Mouse (Mus musculus): ENCODE results near the gene Cog6.
A peak's percentile ranks its signal among the peaks of the same experiment; 100 is the strongest.

The Cog6 gene

DNA sequence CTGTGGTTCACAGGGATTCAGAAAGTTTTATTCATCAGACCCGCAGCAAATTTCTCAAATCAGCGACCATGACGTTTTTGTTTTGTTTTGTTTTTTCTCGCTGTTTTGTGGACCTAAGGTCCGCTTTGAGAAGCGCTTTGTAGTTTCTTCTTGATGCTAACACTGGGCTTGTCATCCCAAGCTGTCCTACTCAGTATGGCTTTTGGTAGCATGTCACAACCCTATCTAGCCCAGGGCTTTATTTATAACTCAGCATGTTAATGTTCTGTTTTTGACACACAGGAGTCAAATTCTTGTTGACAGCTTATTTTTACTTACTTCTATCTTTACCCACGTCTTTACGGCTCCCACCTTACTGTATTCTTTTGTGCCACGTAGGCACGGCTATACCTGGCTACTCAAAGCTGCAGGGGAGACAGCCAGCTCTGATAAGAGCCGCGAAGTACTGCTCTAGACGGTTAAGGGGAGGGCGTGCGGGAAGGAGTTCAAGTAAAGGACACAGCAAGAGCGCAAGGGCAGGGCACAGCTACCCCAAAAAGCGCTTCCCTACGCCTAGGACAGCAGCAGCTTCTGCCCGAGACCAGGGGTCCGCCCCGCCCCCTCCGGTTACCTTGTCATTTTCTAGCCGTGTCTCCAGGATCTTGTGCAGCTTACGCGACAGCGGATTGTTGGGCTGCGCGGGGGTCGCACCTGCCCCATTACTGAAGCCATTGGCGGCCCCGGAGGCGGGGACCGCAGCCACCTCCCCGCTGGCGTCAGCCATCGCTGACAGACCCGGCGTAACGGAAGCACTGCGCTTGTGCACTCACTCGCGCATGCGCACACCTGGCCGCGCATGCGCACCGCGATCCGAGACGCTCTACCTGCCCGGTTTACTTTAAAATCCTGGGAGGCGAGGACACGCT is at the start of gene Cog6:
TSS of gene Cog6 (minus strand) at position 802 of the 905 bp plus-strand sequence.
- Histone ChIP-seq H3K27me3 (ENCODE audit: insufficient read depth, low read length) (peaks cover 9% of the 10 kb centered on the region; the same call in 1 of the 2 replicates), H3K4me1 (replicated peaks; ENCODE audit: low read depth, low read length) (0 out of 2 replicates have a peak, but pooled peaks cover 7% of the 10 kb centered on the region), H3K36me3 (ENCODE audit: insufficient read depth, low read length) (peaks cover 17% of the 10 kb centered on the region), H3K9me3 (ENCODE audit: low read length) (no peaks in the 10 kb centered on the region), H3K4me3 (replicated peaks; ENCODE audit: low read length) (peak within 1 kb of the TSS; percentile 87)
- TF ChIP-seq POU5F1 (IDR thresholded peaks at IDR 0.05; ENCODE audit: borderline replicate concordance, low read length) (no peak), CTCF (conservative IDR thresholded peaks at IDR 0.05; ENCODE audit: low read length) (no peak), NANOG (IDR thresholded peaks at IDR 0.05; ENCODE audit: borderline replicate concordance, low read length) (no peak)

DNA sequence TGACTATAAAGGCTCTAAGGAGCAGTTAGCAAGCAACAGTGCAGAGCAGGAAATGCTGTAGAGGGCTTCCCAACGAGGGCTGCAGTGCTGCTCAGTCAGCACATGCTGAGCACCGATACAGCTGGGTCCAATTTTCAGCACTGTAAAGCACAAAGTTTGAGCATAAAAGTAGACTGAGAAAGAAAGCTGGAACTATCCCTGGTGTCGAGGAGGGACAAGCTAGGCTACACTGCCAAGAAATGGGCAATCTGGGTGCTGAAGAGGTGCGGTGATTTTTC is 49.0 kb upstream of the Cog6 start:
- H3K36me3 ChIP-seq (ENCODE audit: insufficient read depth, low read length): no peaks in the 10 kb centered on the region
- H3K4me1 ChIP-seq (replicated peaks; ENCODE audit: low read depth, low read length): peaks cover 3% of the 10 kb centered on the region; the same call in 1 of the 2 replicates
- H3K9me3 ChIP-seq (ENCODE audit: low read length): no peaks in the 10 kb centered on the region
- TF ChIP-seq CTCF (conservative IDR thresholded peaks at IDR 0.05; ENCODE audit: low read length) (no peak), POU5F1 (IDR thresholded peaks at IDR 0.05; ENCODE audit: borderline replicate concordance, low read length) (no peak), NANOG (IDR thresholded peaks at IDR 0.05; ENCODE audit: borderline replicate concordance, low read length) (no peak)
- H3K4me3 ChIP-seq (replicated peaks; ENCODE audit: low read length): no peak overlapping the region
- no peaks in the 10 kb centered on the region; the same call in 1 of the 2 replicates for H3K27me3 ChIP-seq (ENCODE audit: insufficient read depth, low read length)

DNA sequence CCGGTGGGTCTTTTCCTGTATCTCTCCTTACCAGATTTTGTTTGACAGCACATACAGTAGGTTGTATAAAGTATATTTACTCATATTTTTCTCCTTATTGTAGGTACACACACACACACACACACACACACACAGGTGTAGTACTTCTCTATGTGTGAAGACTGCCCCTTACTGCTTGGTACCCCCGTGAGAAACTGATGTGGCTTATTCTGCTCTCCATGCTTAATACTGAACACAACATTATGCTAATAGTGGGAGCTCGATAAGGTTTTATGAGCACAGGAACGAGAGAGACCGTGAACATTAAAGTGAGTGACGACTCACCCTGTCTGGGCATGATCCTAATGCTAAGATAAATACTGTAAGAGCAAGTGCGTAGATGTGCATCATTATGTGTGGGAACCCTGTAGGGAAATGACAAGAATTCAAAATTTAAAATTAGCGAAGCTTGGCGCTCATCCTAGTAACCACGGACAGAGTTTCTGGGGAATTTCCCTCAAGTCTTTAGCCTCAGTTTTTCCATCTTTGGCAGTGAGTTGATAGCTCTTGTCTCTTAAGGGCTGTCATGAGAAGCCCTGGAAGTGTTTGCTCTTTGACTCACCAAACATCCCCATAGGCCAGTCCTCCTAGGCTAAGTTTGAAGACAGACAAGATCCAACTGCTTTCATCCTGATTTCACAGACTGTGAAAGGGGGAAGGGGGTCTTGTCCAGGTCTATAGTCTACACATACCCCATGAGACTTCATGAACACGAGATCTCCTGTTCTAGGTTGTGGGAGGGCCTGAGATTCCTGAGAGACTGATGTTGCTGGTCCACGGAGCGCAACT is 48.4 kb upstream of the Cog6 start:
- H3K27me3 ChIP-seq (ENCODE audit: insufficient read depth, low read length): no peaks in the 10 kb centered on the region; the same call in 1 of the 2 replicates
- H3K36me3 ChIP-seq (ENCODE audit: insufficient read depth, low read length): no peaks in the 10 kb centered on the region
- H3K4me3 ChIP-seq (replicated peaks; ENCODE audit: low read length): no peak overlapping the region
- H3K9me3 ChIP-seq (ENCODE audit: low read length): no peaks in the 10 kb centered on the region
- H3K4me1 ChIP-seq (replicated peaks; ENCODE audit: low read depth, low read length): peaks cover 3% of the 10 kb centered on the region; the same call in 1 of the 2 replicates
- TF ChIP-seq POU5F1 (IDR thresholded peaks at IDR 0.05; ENCODE audit: borderline replicate concordance, low read length): no peak
- no peak for TF ChIP-seq CTCF (conservative IDR thresholded peaks at IDR 0.05; ENCODE audit: low read length)
- TF ChIP-seq NANOG (IDR thresholded peaks at IDR 0.05; ENCODE audit: borderline replicate concordance, low read length): no peak

DNA sequence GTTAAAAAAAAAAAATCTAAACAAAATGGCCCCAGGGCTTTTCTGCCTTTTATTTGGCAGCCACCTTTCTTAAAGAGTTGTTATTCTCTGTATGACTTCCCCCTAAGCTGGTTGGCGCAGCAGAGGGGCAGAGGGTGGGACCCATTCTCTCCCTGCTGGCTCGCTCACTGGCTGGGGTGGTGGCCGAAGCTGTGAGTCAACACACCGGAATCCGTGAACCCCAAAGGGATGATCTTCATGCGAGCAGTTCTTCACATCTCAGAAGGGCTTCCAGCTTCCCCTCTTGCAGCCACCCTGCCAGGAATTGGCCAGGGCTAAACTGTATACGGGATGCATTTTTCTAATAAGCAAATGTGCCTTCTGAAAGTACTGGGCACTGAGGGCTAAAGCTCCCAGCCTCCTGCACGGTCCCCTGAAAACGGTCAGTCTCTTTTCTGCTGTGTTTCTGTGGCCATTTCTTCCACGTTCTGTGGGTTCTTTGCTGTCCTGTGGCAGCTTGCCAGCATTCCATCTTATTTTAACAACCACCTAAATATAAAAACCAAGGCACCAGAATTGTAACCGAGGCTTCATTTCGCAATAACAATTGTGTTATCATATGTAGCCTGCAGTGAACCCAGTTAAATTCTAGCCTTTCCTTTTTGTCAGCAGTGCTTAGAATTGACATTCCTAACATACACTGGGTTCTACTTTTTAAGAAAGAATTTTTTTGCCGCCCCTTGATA is 46.5 kb upstream of the Cog6 start:
- Histone ChIP-seq H3K36me3 (ENCODE audit: insufficient read depth, low read length) (no peaks in the 10 kb centered on the region), H3K4me3 (replicated peaks; ENCODE audit: low read length) (no peak overlapping the region), H3K4me1 (replicated peaks; ENCODE audit: low read depth, low read length) (peaks cover 3% of the 10 kb centered on the region; the same call in 1 of the 2 replicates), H3K9me3 (ENCODE audit: low read length) (no peaks in the 10 kb centered on the region), H3K27me3 (ENCODE audit: insufficient read depth, low read length) (no peaks in the 10 kb centered on the region; the same call in 1 of the 2 replicates)
- TF ChIP-seq CTCF (conservative IDR thresholded peaks at IDR 0.05; ENCODE audit: low read length) (no peak), NANOG (IDR thresholded peaks at IDR 0.05; ENCODE audit: borderline replicate concordance, low read length) (no peak), POU5F1 (IDR thresholded peaks at IDR 0.05; ENCODE audit: borderline replicate concordance, low read length) (no peak)

DNA sequence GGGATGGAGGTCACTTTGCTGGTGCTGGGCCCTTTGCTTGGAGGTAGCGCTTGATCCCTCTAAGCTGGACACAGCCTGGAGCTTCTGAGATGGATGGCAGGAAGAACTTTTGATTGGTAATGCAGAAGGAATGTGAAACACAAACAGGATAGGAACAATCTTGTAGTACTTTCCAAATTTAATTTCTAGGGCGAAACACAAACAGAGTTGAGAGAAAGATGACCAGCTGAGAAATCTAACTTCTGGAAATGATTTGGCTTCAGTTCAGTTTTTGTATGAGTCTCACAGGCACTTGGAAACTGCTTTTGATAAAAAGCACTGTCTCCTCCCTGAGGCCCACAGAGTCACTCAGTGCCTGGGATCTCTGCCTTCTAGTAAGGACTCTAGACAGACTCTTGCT is 42.9 kb upstream of the Cog6 start:
- TF ChIP-seq NANOG (IDR thresholded peaks at IDR 0.05; ENCODE audit: borderline replicate concordance, low read length) (no peak), POU5F1 (IDR thresholded peaks at IDR 0.05; ENCODE audit: borderline replicate concordance, low read length) (no peak), CTCF (conservative IDR thresholded peaks at IDR 0.05; ENCODE audit: low read length) (no peak)
- no peaks in the 10 kb centered on the region for H3K36me3 ChIP-seq (ENCODE audit: insufficient read depth, low read length)
- peaks cover 3% of the 10 kb centered on the region; the same call in 1 of the 2 replicates for H3K4me1 ChIP-seq (replicated peaks; ENCODE audit: low read depth, low read length)
- H3K9me3 ChIP-seq (ENCODE audit: low read length): no peaks in the 10 kb centered on the region
- H3K27me3 ChIP-seq (ENCODE audit: insufficient read depth, low read length): no peaks in the 10 kb centered on the region
- no peak overlapping the region for H3K4me3 ChIP-seq (replicated peaks; ENCODE audit: low read length)

DNA sequence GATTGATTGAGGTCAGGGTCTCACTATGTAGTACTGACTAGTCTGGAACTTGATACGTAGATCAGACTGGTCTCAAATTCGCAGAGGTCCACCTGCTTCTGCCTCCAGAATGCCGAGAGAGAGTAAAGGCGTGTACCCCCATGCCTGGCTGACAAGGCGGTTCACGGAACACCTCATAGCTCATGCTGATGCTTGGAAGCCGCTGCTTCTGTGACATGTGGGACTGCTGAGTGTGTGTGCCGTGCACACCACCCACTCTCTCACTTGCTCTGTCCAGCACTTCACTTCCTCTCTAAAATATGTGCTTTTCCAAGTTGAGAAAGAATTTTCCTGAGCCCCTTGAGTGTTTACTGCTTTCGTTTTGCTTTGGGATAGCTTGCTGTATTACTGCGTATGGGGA is 39.4 kb upstream of the Cog6 start:
- Histone ChIP-seq H3K4me1 (replicated peaks; ENCODE audit: low read depth, low read length) (peaks cover 5% of the 10 kb centered on the region; the same call in 1 of the 2 replicates), H3K27me3 (ENCODE audit: insufficient read depth, low read length) (no peaks in the 10 kb centered on the region; the same call in 1 of the 2 replicates), H3K36me3 (ENCODE audit: insufficient read depth, low read length) (no peaks in the 10 kb centered on the region), H3K4me3 (replicated peaks; ENCODE audit: low read length) (no peak overlapping the region), H3K9me3 (ENCODE audit: low read length) (peaks cover 4% of the 10 kb centered on the region; the same call in 1 of the 2 replicates)
- TF ChIP-seq CTCF (conservative IDR thresholded peaks at IDR 0.05; ENCODE audit: low read length): no peak
- no peak for TF ChIP-seq NANOG (IDR thresholded peaks at IDR 0.05; ENCODE audit: borderline replicate concordance, low read length)
- no peak for TF ChIP-seq POU5F1 (IDR thresholded peaks at IDR 0.05; ENCODE audit: borderline replicate concordance, low read length)

DNA sequence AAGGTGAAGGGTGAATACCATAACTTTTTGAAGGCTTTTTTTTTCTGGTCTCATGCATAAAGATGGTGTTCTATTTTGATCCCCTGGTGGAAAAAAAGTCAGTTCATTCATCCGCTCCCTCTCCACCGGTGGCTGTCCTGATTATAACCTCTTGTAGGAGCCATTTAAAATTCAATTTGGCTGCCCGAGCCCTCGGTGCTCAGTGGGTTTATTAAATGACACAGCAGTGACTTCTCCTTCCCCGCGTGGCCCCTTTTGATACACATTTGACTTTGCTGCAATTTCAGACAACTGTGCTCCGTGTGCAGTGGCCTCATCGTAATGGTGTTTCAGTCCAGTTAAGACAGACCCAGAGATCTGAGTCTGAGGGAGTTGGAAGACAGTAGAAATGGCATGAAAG is 35.3 kb upstream of the Cog6 start:
- peaks cover 5% of the 10 kb centered on the region; the same call in 1 of the 2 replicates for H3K4me1 ChIP-seq (replicated peaks; ENCODE audit: low read depth, low read length)
- H3K9me3 ChIP-seq (ENCODE audit: low read length): peaks cover 4% of the 10 kb centered on the region; the same call in 1 of the 2 replicates
- no peaks in the 10 kb centered on the region for H3K36me3 ChIP-seq (ENCODE audit: insufficient read depth, low read length)
- TF ChIP-seq NANOG (IDR thresholded peaks at IDR 0.05; ENCODE audit: borderline replicate concordance, low read length): no peak
- no peak for TF ChIP-seq CTCF (conservative IDR thresholded peaks at IDR 0.05; ENCODE audit: low read length)
- no peak for TF ChIP-seq POU5F1 (IDR thresholded peaks at IDR 0.05; ENCODE audit: borderline replicate concordance, low read length)
- H3K27me3 ChIP-seq (ENCODE audit: insufficient read depth, low read length): no peaks in the 10 kb centered on the region; the same call in 1 of the 2 replicates
- no peak overlapping the region for H3K4me3 ChIP-seq (replicated peaks; ENCODE audit: low read length)
